Mouse (Mus musculus): Measurements from ENCODE around the gene Hipk3.

The Hipk3 gene

GRCm38 (mm10) chr2:104412496-104412895 is 81.8 kb downstream of the Hipk3 start:
- no peak for DNase-seq (ENCODE audit: extremely low spot score)

DNA sequence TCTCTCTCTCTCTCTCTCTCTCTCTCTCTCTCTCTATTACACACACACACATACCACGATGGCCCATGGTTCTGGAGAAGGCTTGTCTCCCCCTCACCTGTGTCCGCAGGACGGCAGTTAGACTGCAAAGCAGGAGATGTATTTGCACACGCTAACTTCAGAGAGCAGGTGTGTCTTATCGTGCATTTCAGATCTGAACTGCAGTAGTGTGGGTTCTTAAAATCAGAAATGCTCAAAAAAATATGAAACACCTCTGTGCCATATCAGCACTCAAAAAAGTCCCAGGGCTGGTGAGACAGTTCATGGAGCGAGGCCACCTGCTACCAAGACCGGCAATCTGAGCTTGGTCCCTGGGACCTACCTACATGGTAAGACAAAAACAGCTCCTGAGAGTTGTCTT is 82.4 kb downstream of the Hipk3 start:
- no peak for DNase-seq (ENCODE audit: extremely low spot score)

DNA sequence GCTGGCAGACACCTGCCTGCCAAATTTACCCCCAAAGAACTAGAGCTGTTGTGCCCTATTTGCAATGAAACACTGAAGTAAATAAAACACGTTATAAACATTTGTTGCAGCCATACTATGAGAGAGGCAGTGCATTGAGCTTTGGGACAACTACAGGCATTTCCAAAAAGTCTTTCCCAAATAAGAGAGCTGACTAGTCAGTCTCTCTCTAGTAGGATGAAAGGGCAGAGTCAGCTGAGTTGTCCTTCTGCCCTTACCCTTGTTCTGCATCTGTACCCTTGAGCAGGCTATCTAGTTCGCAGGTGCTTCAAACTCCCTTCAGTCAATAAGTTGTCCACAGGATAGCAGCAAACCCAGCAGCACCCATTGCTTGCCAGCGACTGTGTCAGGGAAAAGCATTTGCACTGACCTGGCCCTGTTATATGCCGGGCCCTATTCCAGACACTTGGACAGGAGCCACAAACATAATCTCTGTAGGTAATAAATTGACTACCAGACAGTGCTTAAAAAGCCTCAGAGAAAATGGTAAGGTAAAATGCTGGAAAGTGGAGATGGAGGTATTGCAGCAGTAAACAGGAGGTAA is 83.2 kb downstream of the Hipk3 start, which contains the start of gene D430041D05Rik:
Gene D430041D05Rik, minus strand, starts transcription at position 51 of the 583 bp plus-strand sequence.
- no peak for DNase-seq (ENCODE audit: extremely low spot score)

DNA sequence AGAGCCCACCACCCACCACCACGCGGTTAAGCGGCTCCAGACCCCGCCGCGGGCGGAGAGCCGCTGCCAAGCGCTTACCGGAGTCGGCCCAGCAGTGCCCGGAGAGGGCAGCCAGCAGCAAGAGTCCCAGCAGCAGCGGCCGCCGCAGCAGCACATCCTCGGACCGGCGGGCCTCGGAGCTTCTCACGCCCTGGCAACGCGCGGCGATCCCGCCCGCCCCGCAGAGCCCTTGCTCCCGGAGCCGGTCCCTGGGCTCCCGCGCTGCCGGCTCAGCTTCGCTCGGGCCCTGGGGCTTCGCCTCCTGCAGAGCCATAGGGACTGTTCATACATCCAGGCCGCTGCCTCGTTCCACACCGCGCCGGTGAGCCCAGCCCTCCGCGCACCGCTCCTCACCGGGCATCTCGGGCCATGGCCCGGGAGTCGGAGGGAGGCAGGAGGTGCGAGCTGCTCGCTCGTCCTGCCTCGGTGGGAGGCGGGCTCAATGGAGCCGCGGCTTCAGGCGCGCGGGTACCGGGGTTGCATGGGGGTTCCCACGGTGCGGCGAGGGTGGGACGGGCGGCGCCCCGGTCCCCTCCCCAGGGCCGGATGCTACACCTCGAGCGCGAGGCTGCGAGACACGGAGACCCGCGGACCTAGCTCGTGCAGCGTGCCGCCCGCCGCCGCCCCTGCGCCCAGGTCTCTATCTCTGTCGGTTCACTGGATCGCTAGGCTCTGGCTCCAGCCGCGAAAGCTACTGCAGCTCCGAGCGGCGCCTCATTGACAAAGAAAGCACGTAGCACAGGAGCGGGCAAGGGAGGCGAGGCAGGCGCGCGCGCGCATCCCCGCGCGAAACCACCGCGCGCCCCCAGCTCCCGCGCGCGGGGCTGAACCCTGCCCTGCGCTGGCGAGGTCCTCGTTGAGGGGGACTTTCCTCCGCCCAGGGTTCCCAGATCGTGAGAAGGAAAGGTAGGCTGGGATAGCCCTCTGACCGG is 84.1 kb downstream of the Hipk3 start:
- DNase-seq (ENCODE audit: extremely low spot score) = peak; percentile 74

GRCm38 (mm10) chr2:104408351-104408750 is 85.9 kb downstream of the Hipk3 start:
- DNase-seq (ENCODE audit: extremely low spot score) = no peak

- DNase-seq (ENCODE audit: extremely low spot score) = no peak
Observed at GRCm38 (mm10) chr2:104407913-104408312, 86.3 kb downstream of the Hipk3 start.

DNA sequence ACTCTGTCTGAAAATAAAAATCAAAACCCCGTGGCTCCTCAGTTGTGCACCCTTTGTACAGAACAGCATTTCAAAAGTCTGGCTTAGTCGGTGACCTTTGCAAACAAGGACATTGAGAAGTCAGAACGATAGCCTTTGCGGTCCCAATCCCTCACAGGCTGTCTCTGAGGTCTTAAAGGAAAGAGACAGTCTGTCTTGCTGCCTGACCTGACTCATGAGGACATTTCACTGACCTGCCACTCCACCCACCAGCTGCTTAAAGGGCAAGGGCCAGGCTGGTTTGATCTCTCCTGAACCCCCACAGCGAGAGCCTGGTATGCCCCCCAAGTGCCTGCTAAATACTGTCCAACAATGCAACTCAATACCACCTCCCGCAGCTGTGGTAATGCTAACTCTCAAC is 90.2 kb downstream of the Hipk3 start:
- no peak for DNase-seq (ENCODE audit: extremely low spot score)

DNA sequence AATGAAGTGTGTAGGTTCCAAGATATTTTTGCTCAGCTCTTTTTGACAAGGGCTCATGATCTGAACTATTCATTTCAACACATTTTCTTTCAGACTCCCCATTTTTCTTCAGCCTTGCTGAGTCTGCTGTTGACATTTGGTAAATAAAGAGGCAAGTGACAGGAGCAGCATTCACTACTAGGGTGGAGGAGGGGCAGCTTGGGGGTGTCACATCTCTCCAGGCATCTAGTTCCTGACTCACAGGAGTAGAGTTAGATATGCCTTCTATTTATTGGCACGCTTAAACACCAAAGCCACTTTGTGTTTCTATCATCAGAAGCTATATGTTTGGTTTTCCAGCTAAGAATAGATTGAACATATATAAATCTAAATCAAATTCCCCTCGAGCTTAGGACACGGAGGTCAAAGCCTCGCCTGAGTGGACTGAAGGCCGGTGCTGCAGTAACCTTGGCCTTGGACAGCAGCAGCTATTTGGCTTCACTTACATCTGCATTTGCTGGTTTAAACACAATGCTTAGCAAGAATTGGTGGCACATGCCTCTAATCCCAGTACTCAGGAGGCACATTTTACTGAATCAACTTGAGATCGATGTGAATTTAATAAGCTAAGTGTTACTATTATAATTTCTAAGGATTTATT is 95.5 kb downstream of the Hipk3 start:
- DNase-seq (ENCODE audit: extremely low spot score) = no peak

- DNase-seq (ENCODE audit: extremely low spot score) = no peak
Observed at GRCm38 (mm10) chr2:104395961-104396360, 98.3 kb downstream of the Hipk3 start.

DNA sequence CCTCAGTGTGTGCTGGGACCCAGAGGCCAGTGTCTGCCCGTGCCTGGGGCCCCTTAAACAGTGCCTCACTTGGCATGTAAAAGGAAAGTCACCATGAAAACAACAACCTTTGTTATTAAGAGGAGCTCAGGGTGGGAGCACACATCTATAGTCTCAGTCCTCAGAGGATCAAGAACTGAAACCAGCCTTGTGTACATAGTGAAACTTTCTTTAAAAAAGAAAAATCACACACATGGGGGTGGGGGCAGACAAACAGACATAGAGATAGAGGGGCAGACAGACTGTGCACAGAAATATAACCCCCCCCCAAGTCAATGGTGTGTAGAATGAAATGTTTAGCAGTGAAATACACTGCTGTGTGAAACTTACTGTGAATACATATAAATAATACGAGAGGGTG is 99.5 kb downstream of the Hipk3 start:
- no peak for DNase-seq (ENCODE audit: extremely low spot score)

DNA sequence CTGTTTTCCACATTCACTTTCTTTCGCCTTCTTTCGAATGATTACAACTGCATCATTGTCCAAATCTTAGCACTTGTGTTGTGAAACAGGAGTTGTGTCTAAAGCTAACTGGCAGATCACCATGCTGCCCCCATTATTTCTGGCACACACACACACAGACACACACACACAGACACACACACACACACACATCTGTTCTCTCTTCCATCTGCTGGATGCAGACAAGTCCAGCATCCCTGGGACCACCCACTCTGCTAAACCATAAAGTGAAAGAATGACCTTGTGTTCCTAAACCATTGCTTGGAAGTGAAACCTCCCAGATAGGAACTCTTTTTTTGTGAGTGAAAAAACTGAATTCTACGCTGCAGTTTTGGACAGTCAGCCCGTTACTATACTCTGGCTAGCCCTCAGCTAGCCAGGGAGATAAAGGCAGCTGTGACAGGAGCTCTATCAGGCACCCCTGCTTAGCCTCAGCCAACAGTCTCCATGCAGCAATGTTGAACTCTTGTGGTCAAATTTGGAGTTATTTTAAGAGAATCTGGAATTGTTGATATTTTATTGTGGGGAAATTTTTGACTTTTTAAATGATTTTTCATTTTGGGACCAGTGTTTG is 101.4 kb downstream of the Hipk3 start:
- DNase-seq (ENCODE audit: extremely low spot score) = no peak

GRCm38 (mm10) chr2:104389231-104389630 is 105.0 kb downstream of the Hipk3 start:
- no peak for DNase-seq (ENCODE audit: extremely low spot score)

- DNase-seq (ENCODE audit: extremely low spot score) = no peak
Observed at GRCm38 (mm10) chr2:104385941-104386340, 108.3 kb downstream of the Hipk3 start.

DNA sequence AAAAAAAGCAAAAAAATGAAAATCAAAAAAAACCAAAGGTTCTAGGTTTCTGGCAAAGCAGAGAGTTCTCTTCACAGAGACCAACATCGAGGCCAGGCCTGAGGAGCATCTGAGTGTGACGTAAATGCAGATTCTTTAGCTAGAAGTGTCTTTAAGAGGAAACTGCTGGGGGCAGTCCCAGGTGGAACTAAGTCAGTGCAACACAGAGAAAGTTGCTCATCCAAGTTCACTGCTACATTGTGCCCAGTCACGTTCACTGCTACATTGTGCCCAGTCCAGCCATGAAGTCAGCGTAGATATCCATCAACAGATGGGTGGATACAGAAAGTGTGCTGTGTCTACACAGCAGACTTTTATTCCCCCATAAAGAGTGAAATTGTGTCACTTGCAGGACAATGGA is 110.7 kb downstream of the Hipk3 start:
- DNase-seq (ENCODE audit: extremely low spot score) = no peak

- no peak for DNase-seq (ENCODE audit: extremely low spot score)
Observed at GRCm38 (mm10) chr2:104382813-104383212, 111.4 kb downstream of the Hipk3 start.

- DNase-seq (ENCODE audit: extremely low spot score) = no peak
Observed at GRCm38 (mm10) chr2:104379304-104379703, 114.9 kb downstream of the Hipk3 start.

GRCm38 (mm10) chr2:104378791-104379190 is 115.5 kb downstream of the Hipk3 start:
- DNase-seq (ENCODE audit: extremely low spot score) = no peak

GRCm38 (mm10) chr2:104377990-104378389 is 116.3 kb downstream of the Hipk3 start:
- DNase-seq (ENCODE audit: extremely low spot score) = no peak

Measured in embryo, embryonic 9.5 days (tissue).